ENCODE assay signal across 8 mouse cellular contexts in the genomic region with DNA sequence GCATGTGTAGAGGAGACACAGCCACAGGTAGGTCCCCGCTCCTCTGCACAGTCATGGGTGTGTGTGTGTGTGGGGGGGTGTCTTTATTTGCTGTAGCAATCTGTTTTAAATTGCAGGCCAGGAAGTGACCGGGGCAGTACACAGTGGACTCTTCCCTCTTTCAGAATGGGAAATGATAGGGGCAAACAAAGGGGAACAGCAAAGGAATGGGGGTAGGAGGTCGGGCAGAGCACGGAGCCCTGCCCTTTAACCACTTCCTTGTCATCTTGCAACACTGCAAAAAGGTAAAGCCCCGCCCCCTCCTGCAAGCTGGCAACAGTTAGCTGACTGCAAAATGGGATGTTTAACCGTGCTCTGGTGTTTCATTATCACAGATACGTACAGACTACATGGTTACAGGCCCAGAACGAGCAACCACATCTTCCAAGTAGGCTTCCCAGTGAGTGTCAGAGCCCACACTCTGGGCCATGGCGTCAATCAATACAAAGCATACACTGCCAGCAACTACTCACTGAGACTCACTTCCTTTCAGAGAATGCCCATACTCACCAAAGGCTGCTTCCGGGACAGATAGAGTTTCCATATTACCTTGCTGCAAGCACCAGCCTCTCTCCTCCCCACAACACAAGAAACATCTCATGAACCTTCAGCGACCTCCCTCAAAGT.
DNase-seq lines count a peak whose midpoint lies in the region; ATAC-seq and TF ChIP-seq lines count a peak whose summit lies in the region.
"Had no signal": no experiment of that assay in that cellular context is flagged by ENCODE, and none has a peak within 500 bp of the region (broad histone marks: within the 10 kb centered on the region; RNA-seq: fewer than 3 reads in every experiment).

No protein-coding gene starts in this region.

- no peak overlapping the region for H3K4me2 ChIP-seq in midbrain, embryonic 14.5 days (ENCODE audit: low read length)

- no peaks in the 10 kb centered on the region for H3K36me3 ChIP-seq in liver, adult 2 months (ENCODE audit: control insufficient read depth, insufficient read depth, low read length)
- no peaks in the 10 kb centered on the region for H3K36me3 ChIP-seq in midbrain, embryonic 14.5 days (ENCODE audit: control insufficient read depth, insufficient read depth, low read length)

- peaks cover 5% of the 10 kb centered on the region for H3K4me1 ChIP-seq in liver, adult 2 months (ENCODE audit: control insufficient read depth, insufficient read depth, low read length)
- peaks cover 13% of the 10 kb centered on the region for H3K4me1 ChIP-seq in midbrain, embryonic 14.5 days (ENCODE audit: control insufficient read depth, insufficient read depth, low read length)

- H3K79me2 ChIP-seq in liver, adult 2 months (ENCODE audit: control insufficient read depth, insufficient read depth, low read length): no peaks in the 10 kb centered on the region

- peak; percentile 62 for ATAC-seq in monocyte, adult 5-6 weeks (replicated peaks; ENCODE audit: insufficient number of reproducible peaks, low FRiP score, low TSS enrichment, poor library complexity, severe bottlenecking)
- ATAC-seq in midbrain, embryonic 14.5 days (ENCODE audit: low FRiP score, low TSS enrichment): no peak
- ATAC-seq: Patski had no signal

- WGBS in liver, adult 2 months: 28% methylated on average over 11 of the region's 11 CpGs
- 79% methylated on average over 11 of the region's 11 CpGs for WGBS in midbrain, embryonic 14.5 days

- no peaks in the 10 kb centered on the region for H3K9me3 ChIP-seq in midbrain, embryonic 14.5 days (ENCODE audit: control insufficient read depth, low read length)

- no peaks in the 10 kb centered on the region for H3K27me3 ChIP-seq in liver, adult 2 months (ENCODE audit: control insufficient read depth, insufficient read depth, low read length)
- H3K27me3 ChIP-seq in midbrain, embryonic 14.5 days (ENCODE audit: control insufficient read depth, insufficient read depth, low read length): no peaks in the 10 kb centered on the region
- H3K27me3 ChIP-seq: Patski had no signal

- H3K27ac ChIP-seq in liver, adult 2 months (replicated peaks; ENCODE audit: insufficient read depth, low read depth, low read length): no peak overlapping the region
- H3K27ac ChIP-seq in midbrain, embryonic 14.5 days (replicated peaks; ENCODE audit: low read depth, low read length): no peak overlapping the region

- no peak for TF ChIP-seq CTCF in liver, adult 2 months (IDR thresholded peaks at IDR 0.05; ENCODE audit: low read depth, low read length)

- TF ChIP-seq POLR2A in liver, adult 2 months (IDR thresholded peaks at IDR 0.05; ENCODE audit: extremely low read depth, insufficient read depth, low read length): no peak

- DNase-seq in urinary bladder, postnatal 25 days (ENCODE audit: low spot score): peak; percentile 31
- DNase-seq in urinary bladder, adult 2 months (ENCODE audit: low spot score): no peak
- peak; percentile 15 for DNase-seq in liver, adult 2 months (ENCODE audit: extremely low read depth, low read depth, low spot score)
- DNase-seq in c-Kit-positive CD71-positive TER-119-positive erythroid progenitor cells, embryonic 14.5 days (ENCODE audit: low spot score): no peak
- no peak for DNase-seq in embryo, embryonic 9.5 days (ENCODE audit: extremely low spot score)
- no peak for DNase-seq in midbrain, embryonic 14.5 days

- no peak overlapping the region for H3K4me3 ChIP-seq in liver, adult 2 months (ENCODE audit: insufficient read depth, low read depth, low read length)
- no peak overlapping the region for H3K4me3 ChIP-seq in midbrain, embryonic 14.5 days (replicated peaks; ENCODE audit: low read depth, low read length)

- no peak overlapping the region for H3K9ac ChIP-seq in liver, adult 2 months (ENCODE audit: low read depth, low read length)
- no peak overlapping the region for H3K9ac ChIP-seq in midbrain, embryonic 14.5 days (replicated peaks; ENCODE audit: low read length)

Comparison
In these comparisons a context has a peak if more than half of its experiments do, and no peak if none do; other contexts are left out.
1. DNase-seq: peak in urinary bladder, postnatal 25 days (single experiment) and liver, adult 2 months (single experiment); none in urinary bladder, adult 2 months (single experiment), c-Kit-positive CD71-positive TER-119-positive erythroid progenitor cells, embryonic 14.5 days (single experiment), embryo, embryonic 9.5 days (single experiment) and midbrain, embryonic 14.5 days (single experiment).